Mouse (Mus musculus) intestine, postnatal 0 days (tissue): Measurements from ENCODE around the gene Ldlr. TPM values are rescaled to one million over a fixed set of nuclear protein-coding genes. Genes with fewer than 3 reads are reported as not detected.

ENCODE experiments used
- ATAC-seq: fragments of 200-750 bp; cut with Nextera tagmentation; 2 replicates; pipeline ENCODE4 v1.8.0; 2017; ENCODE audit warnings: mild to moderate bottlenecking, moderate TSS enrichment, moderate library complexity
- H3K27ac ChIP-seq: fragments of 300-500 bp; sonication (generic); 2 replicates; pipeline ENCODE4 v1.5.1; 2014; ENCODE audit warnings: mild to moderate bottlenecking, low read depth, low read length, moderate library complexity
- H3K27me3 ChIP-seq: fragments of 300-500 bp; sonication (generic); replicated peaks from 2 replicates; pipeline ENCODE4 v1.6.1; 2014; ENCODE audit warnings: low read length, mixed read lengths; ENCODE audit not compliant: control insufficient read depth, insufficient read depth
- H3K36me3 ChIP-seq: fragments of 300-500 bp; sonication (generic); 2 replicates; pipeline ENCODE4 v1.6.1; 2014; ENCODE audit warnings: mild to moderate bottlenecking, moderate library complexity; ENCODE audit not compliant: control insufficient read depth, insufficient read depth
- H3K4me1 ChIP-seq: fragments of 300-500 bp; sonication (generic); replicated peaks from 2 replicates; pipeline ENCODE4 v1.6.1; 2014; ENCODE audit warnings: antibody characterized with exemption, low read length, mixed read lengths; ENCODE audit not compliant: control insufficient read depth, insufficient read depth
- H3K4me2 ChIP-seq: fragments of 300-500 bp; sonication (generic); replicated peaks from 2 replicates; pipeline ENCODE4 v1.6.1; 2014; ENCODE audit warnings: low read depth, mild to moderate bottlenecking, moderate library complexity
- H3K4me3 ChIP-seq: fragments of 300-500 bp; sonication (generic); 2 replicates; pipeline ENCODE4 v1.5.1; 2014; ENCODE audit warnings: low read depth, low read length
- H3K9ac ChIP-seq: fragments of 300-500 bp; sonication (generic); 2 replicates; pipeline ENCODE4 v1.6.1; 2014; ENCODE audit warnings: mild to moderate bottlenecking, low read depth, low read length
- H3K9me3 ChIP-seq: fragments of 300-500 bp; sonication (generic); 2 replicates; pipeline ENCODE4 v1.6.1; 2016; ENCODE audit warnings: mixed run types; ENCODE audit not compliant: control insufficient read depth
- CTCF ChIP-seq: sonication (generic); IDR thresholded peaks from 2 replicates; pipeline ENCODE4 v1.5.1; 2016; ENCODE audit warnings: low read depth, mild to moderate bottlenecking, control low read depth, antibody characterized with exemption, moderate library complexity
- WGBS: fragments of 180-500 bp; shearing (Covaris S2); extraction: QIAGEN DNeasy Blood & Tissue Kit; methylation state at CpG from one replicate; pipeline ENCODE4 v1.1.7; 2014; 5-methylcytosine and 5-hydroxymethylcytosine counted together
- polyA plus RNA-seq: library from polyadenylated mRNA; unstranded; fragments of >200 nt; fragmentation: Nextera tagmentation; extraction: Ambion mirVana; gene quantifications from 2 replicates; pipeline ENCODE4 v1.2.1, GENCODE M21; 2015

Gene Ldlr
- polyA plus RNA-seq, 1 experiment from 2014 or later, result 22.8 TPM

GRCm38 (mm10) chr9:21748491-21748890 lies 25.2 kb downstream of the Ldlr start:
- peaks cover 3% of the 10 kb centered on the region; the same call in 1 of the 2 replicates for H3K4me1 ChIP-seq
- H3K27me3 ChIP-seq, result no peaks in the 10 kb centered on the region
- ATAC-seq, result no peak
- 71% methylated on average over 10 of the region's 10 CpGs for WGBS
- H3K4me3 ChIP-seq, result no peak overlapping the region
- no peaks in the 10 kb centered on the region for H3K9me3 ChIP-seq
- H3K36me3 ChIP-seq, result peaks cover 70% of the 10 kb centered on the region
- TF ChIP-seq CTCF, result no peak
- H3K9ac ChIP-seq, result no peak overlapping the region
- 0 out of 2 replicates have a peak overlapping the region, but pooled peaks have one; percentile 1 for H3K27ac ChIP-seq
- no peak overlapping the region for H3K4me2 ChIP-seq

GRCm38 (mm10) chr9:21749382-21750118 lies 26.3 kb downstream of the Ldlr start:
- H3K4me1 ChIP-seq, result peaks cover 11% of the 10 kb centered on the region; the same call in 1 of the 2 replicates
- no peaks in the 10 kb centered on the region for H3K27me3 ChIP-seq
- no peak overlapping the region for H3K4me2 ChIP-seq
- ATAC-seq, result no peak
- no peak for TF ChIP-seq CTCF
- H3K36me3 ChIP-seq, result peaks cover 59% of the 10 kb centered on the region
- no peak overlapping the region for H3K27ac ChIP-seq
- H3K9me3 ChIP-seq, result no peaks in the 10 kb centered on the region
- H3K9ac ChIP-seq, result no peak overlapping the region
- WGBS, result 87% methylated on average over 6 of the region's 6 CpGs
- no peak overlapping the region for H3K4me3 ChIP-seq

- Histone ChIP-seq H3K27ac (no peak overlapping the region), H3K4me3 (no peak overlapping the region), H3K36me3 (peaks cover 51% of the 10 kb centered on the region), H3K9ac (no peak overlapping the region), H3K4me2 (no peak overlapping the region), H3K4me1 (peaks cover 11% of the 10 kb centered on the region; the same call in 1 of the 2 replicates), H3K27me3 (no peaks in the 10 kb centered on the region), H3K9me3 (no peaks in the 10 kb centered on the region)
- WGBS, result 76% methylated on average over 3 of the region's 3 CpGs
- TF ChIP-seq CTCF, result no peak
- no peak for ATAC-seq
These were observed 27.1 kb downstream of the Ldlr start for GRCm38 (mm10) chr9:21750370-21750769.

GRCm38 (mm10) chr9:21751347-21751746 lies 28.1 kb downstream of the Ldlr start:
- peaks cover 11% of the 10 kb centered on the region; the same call in 1 of the 2 replicates for H3K4me1 ChIP-seq
- H3K4me2 ChIP-seq, result no peak overlapping the region
- H3K4me3 ChIP-seq, result no peak overlapping the region
- H3K36me3 ChIP-seq, result peaks cover 41% of the 10 kb centered on the region
- WGBS, result 58% methylated on average over 6 of the region's 6 CpGs
- TF ChIP-seq CTCF, result peak; percentile 48
- H3K27me3 ChIP-seq, result no peaks in the 10 kb centered on the region
- H3K9ac ChIP-seq, result no peak overlapping the region
- H3K9me3 ChIP-seq, result no peaks in the 10 kb centered on the region
- ATAC-seq, result no peak
- H3K27ac ChIP-seq, result peak overlapping the region; percentile 80; the same call in 1 of the 2 replicates

GRCm38 (mm10) chr9:21752252-21752792 lies 29.0 kb downstream of the Ldlr start:
- WGBS, result 35% methylated on average over 10 of the region's 10 CpGs

GRCm38 (mm10) chr9:21754003-21754402 lies 30.7 kb downstream of the Ldlr start:
- Histone ChIP-seq H3K4me2 (peak overlapping the region; percentile 6; the same call in 1 of the 2 replicates), H3K9ac (no peak overlapping the region), H3K27me3 (no peaks in the 10 kb centered on the region), H3K9me3 (no peaks in the 10 kb centered on the region), H3K27ac (peak overlapping the region; percentile 35; the same call in 1 of the 2 replicates), H3K4me1 (peaks cover 11% of the 10 kb centered on the region; the same call in 1 of the 2 replicates), H3K36me3 (peaks cover 15% of the 10 kb centered on the region), H3K4me3 (no peak overlapping the region)
- ATAC-seq, result peak; percentile 50
- TF ChIP-seq CTCF, result no peak; the same call in 1 of the 2 replicates
- 51% methylated on average over 2 of the region's 2 CpGs for WGBS

More at GRCm38 (mm10) chr9:21752252-21752792, 29.0 kb downstream of the Ldlr start:
- peaks cover 31% of the 10 kb centered on the region for H3K36me3 ChIP-seq
- H3K4me2 ChIP-seq, result no peak overlapping the region
- H3K9me3 ChIP-seq, result no peaks in the 10 kb centered on the region
- TF ChIP-seq CTCF, result no peak
- H3K27me3 ChIP-seq, result no peaks in the 10 kb centered on the region
- peaks cover 11% of the 10 kb centered on the region; the same call in 1 of the 2 replicates for H3K4me1 ChIP-seq
- H3K9ac ChIP-seq, result no peak overlapping the region
- ATAC-seq, result peak; percentile 42
- peak overlapping the region; percentile 80 for H3K27ac ChIP-seq
- H3K4me3 ChIP-seq, result no peak overlapping the region
